Mouse (Mus musculus) testis, adult 2 months (tissue): ENCODE results near the gene Gm11077.

ENCODE experiments used
- CTCF ChIP-seq: fragments of 200-500 bp; IDR thresholded peaks from 2 replicates; pipeline ENCODE4 v1.5.1; 2012; ENCODE audit warnings: low read depth, mild to moderate bottlenecking, inconsistent platforms, low read length, moderate library complexity; ENCODE audit not compliant: control insufficient read depth, insufficient read depth, insufficient replicate concordance
- POLR2A ChIP-seq: fragments of 200-500 bp; IDR thresholded peaks from 2 replicates; pipeline ENCODE4 v1.6.1; 2012; ENCODE audit warnings: low read depth, mild to moderate bottlenecking, inconsistent platforms, low read length, moderate library complexity; ENCODE audit not compliant: control insufficient read depth

DNA sequence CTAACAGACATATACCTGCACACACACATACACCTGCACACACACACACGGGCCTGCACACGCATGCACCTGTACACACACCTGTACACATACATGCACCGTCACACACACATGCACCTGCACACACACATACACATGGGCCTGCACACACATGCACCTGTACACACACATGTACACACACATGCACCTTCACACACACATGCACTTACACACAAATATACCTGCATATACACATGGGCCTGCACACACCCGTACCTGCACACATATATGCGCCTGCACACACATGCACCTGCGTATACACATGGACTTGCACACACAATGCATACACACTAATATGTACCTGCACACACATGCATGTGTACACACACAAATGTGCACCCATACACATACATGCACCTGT, 53.4 kb downstream of the Gm11077 start:
- TF ChIP-seq CTCF: no peak
- TF ChIP-seq POLR2A: no peak
